Mouse (Mus musculus) intestine, embryonic 14.5 days (tissue): ENCODE measurements around the gene Cd1d1. TPM values are rescaled to one million over a fixed set of nuclear protein-coding genes. Genes with fewer than 3 reads are reported as not detected.
"Not testable (repeated sequence)": the region's sequence is repeated elsewhere in the genome, so short reads cannot be mapped to it uniquely, and the experiment has no call there.

ENCODE experiments used
- ATAC-seq: fragments of 200-750 bp; cut with Nextera tagmentation; replicated peaks from 2 replicates; pipeline ENCODE4 v1.8.0; 2017; ENCODE audit warnings: low read depth, moderate number of reproducible peaks, moderate TSS enrichment, moderate library complexity; ENCODE audit not compliant: low FRiP score, low TSS enrichment
- DNase-seq: peaks from one replicate; pipeline ENCODE4 v3.0.0-alpha.2; 2018; ENCODE audit warnings: low spot score
- H3K27ac ChIP-seq: fragments of 300-500 bp; sonication (generic); 2 replicates; pipeline ENCODE4 v1.5.1; 2014; ENCODE audit warnings: low read depth, mild to moderate bottlenecking, control low read depth
- H3K27me3 ChIP-seq: fragments of 300-500 bp; sonication (generic); replicated peaks from 2 replicates; pipeline ENCODE4 v1.6.1; 2014; ENCODE audit warnings: low read length, control low read depth; ENCODE audit not compliant: control insufficient read depth, insufficient read depth
- H3K36me3 ChIP-seq: fragments of 300-500 bp; sonication (generic); 2 replicates; pipeline ENCODE4 v1.6.1; 2014; ENCODE audit warnings: low read length, control low read depth; ENCODE audit not compliant: control insufficient read depth, insufficient read depth
- H3K4me1 ChIP-seq: fragments of 300-500 bp; sonication (generic); replicated peaks from 2 replicates; pipeline ENCODE4 v1.6.1; 2014; ENCODE audit warnings: low read length, control low read depth, mixed read lengths; ENCODE audit not compliant: control insufficient read depth, insufficient read depth
- H3K4me2 ChIP-seq: fragments of 300-500 bp; sonication (generic); 2 replicates; pipeline ENCODE4 v1.6.1; 2014; ENCODE audit warnings: low read length
- H3K4me3 ChIP-seq: fragments of 300-500 bp; sonication (generic); 2 replicates; pipeline ENCODE4 v1.5.1; 2014; ENCODE audit warnings: low read depth, low read length, control low read depth, mixed read lengths
- H3K9ac ChIP-seq: fragments of 300-500 bp; sonication (generic); 2 replicates; pipeline ENCODE4 v1.6.1; 2014; ENCODE audit warnings: mild to moderate bottlenecking, low read length
- H3K9me3 ChIP-seq: fragments of 300-500 bp; sonication (generic); 2 replicates; pipeline ENCODE4 v1.6.1; 2016; ENCODE audit warnings: low read length, control low read depth; ENCODE audit not compliant: control insufficient read depth
- WGBS: fragments of 180-500 bp; shearing (Covaris S2); extraction: QIAGEN DNeasy Blood & Tissue Kit; methylation state at CpG from one replicate; pipeline ENCODE4 v1.1.7; 2014; 5-methylcytosine and 5-hydroxymethylcytosine counted together
- polyA plus RNA-seq: library from polyadenylated mRNA; unstranded; fragments of >200 nt; fragmentation: Nextera tagmentation; extraction: Ambion mirVana; gene quantifications from 2 replicates; pipeline ENCODE4 v1.2.1, GENCODE M21; 2014

The Cd1d1 gene
- polyA plus RNA-seq, 1 experiment from 2014 or later = 40.8 TPM

GRCm38 (mm10) chr3:87015931-87016330 lies 16.7 kb upstream of the Cd1d1 start:
- ATAC-seq (no peak), DNase-seq (no peak)
- no peak overlapping the region for H3K4me3 ChIP-seq
- no peak overlapping the region for H3K27ac ChIP-seq
- H3K27me3 ChIP-seq = no peaks in the 10 kb centered on the region
- H3K4me1 ChIP-seq = no peaks in the 10 kb centered on the region
- 60% methylated on average over 4 of the region's 4 CpGs for WGBS
- H3K36me3 ChIP-seq = no peaks in the 10 kb centered on the region
- H3K9me3 ChIP-seq = no peaks in the 10 kb centered on the region
- H3K9ac ChIP-seq = no peak overlapping the region
- no peak overlapping the region for H3K4me2 ChIP-seq

- not testable (repeated sequence) for H3K27ac ChIP-seq, H3K27me3 ChIP-seq, H3K9ac ChIP-seq, H3K4me1 ChIP-seq, H3K4me2 ChIP-seq, H3K4me3 ChIP-seq, ATAC-seq, H3K9me3 ChIP-seq, DNase-seq, H3K36me3 ChIP-seq
- WGBS = 89% methylated on average over 3 of the region's 3 CpGs
These were observed 13.2 kb upstream of the Cd1d1 start for GRCm38 (mm10) chr3:87012406-87012805.

GRCm38 (mm10) chr3:87008281-87008680 lies 9.0 kb upstream of the Cd1d1 start:
- not testable (repeated sequence) for H3K27me3 ChIP-seq, ATAC-seq
- WGBS = 78% methylated on average over 1 of the region's 1 CpGs

GRCm38 (mm10) chr3:87000676-87001075 lies 1.4 kb upstream of the Cd1d1 start:
- 31% methylated on average over 4 of the region's 4 CpGs for WGBS
- Histone ChIP-seq H3K4me2 (no peak overlapping the region), H3K4me3 (no peak overlapping the region), H3K9ac (no peak overlapping the region), H3K9me3 (no peaks in the 10 kb centered on the region), H3K27me3 (no peaks in the 10 kb centered on the region), H3K36me3 (no peaks in the 10 kb centered on the region), H3K27ac (no peak overlapping the region), H3K4me1 (peaks cover 7% of the 10 kb centered on the region)
- no peak for DNase-seq
- ATAC-seq = no peak

More at GRCm38 (mm10) chr3:87008281-87008680, 9.0 kb upstream of the Cd1d1 start:
- not testable (repeated sequence) for H3K27ac ChIP-seq, H3K4me1 ChIP-seq, H3K36me3 ChIP-seq, DNase-seq, H3K4me2 ChIP-seq, H3K9me3 ChIP-seq, H3K9ac ChIP-seq, H3K4me3 ChIP-seq

GRCm38 (mm10) chr3:87000051-87000450 lies 810 bp upstream of the Cd1d1 start:
- Histone ChIP-seq H3K9ac (no peak overlapping the region), H3K4me3 (no peak overlapping the region), H3K36me3 (no peaks in the 10 kb centered on the region), H3K27ac (no peak overlapping the region), H3K4me2 (no peak overlapping the region), H3K9me3 (no peaks in the 10 kb centered on the region), H3K27me3 (no peaks in the 10 kb centered on the region), H3K4me1 (peaks cover 7% of the 10 kb centered on the region)
- ATAC-seq (no peak), DNase-seq (no peak)
- WGBS = 90% methylated on average over 12 of the region's 12 CpGs

- not testable (repeated sequence) for H3K9me3 ChIP-seq, H3K36me3 ChIP-seq, H3K4me1 ChIP-seq, H3K27me3 ChIP-seq
- Histone ChIP-seq H3K4me2 (peak overlapping the region; percentile 55), H3K27ac (peak overlapping the region; percentile 92), H3K9ac (peak overlapping the region; percentile 68), H3K4me3 (peak overlapping the region; percentile 55)
- ATAC-seq (peak; percentile 96), DNase-seq (peak; percentile 94)
- WGBS = 4% methylated on average over 23 of the region's 24 CpGs
These were observed 517 bp downstream of the Cd1d1 start for GRCm38 (mm10) chr3:86998433-86999414.

- H3K4me1 ChIP-seq = peaks cover 7% of the 10 kb centered on the region
- ATAC-seq (no peak), DNase-seq (no peak)
- no peak overlapping the region for H3K4me3 ChIP-seq
- no peak overlapping the region for H3K9ac ChIP-seq
- WGBS = 80% methylated on average over 4 of the region's 4 CpGs
- H3K36me3 ChIP-seq = no peaks in the 10 kb centered on the region
- H3K27me3 ChIP-seq = no peaks in the 10 kb centered on the region
- H3K27ac ChIP-seq = no peak overlapping the region
- no peak overlapping the region for H3K4me2 ChIP-seq
- no peaks in the 10 kb centered on the region for H3K9me3 ChIP-seq
These were observed 3.1 kb downstream of the Cd1d1 start for GRCm38 (mm10) chr3:86996111-86996510.

- Histone ChIP-seq H3K4me1 (peaks cover 7% of the 10 kb centered on the region), H3K36me3 (no peaks in the 10 kb centered on the region), H3K27ac (no peak overlapping the region), H3K27me3 (no peaks in the 10 kb centered on the region), H3K4me2 (no peak overlapping the region), H3K9me3 (no peaks in the 10 kb centered on the region), H3K9ac (no peak overlapping the region), H3K4me3 (no peak overlapping the region)
- ATAC-seq (no peak), DNase-seq (no peak)
- 61% methylated on average over 1 of the region's 1 CpGs for WGBS
These were observed 3.9 kb downstream of the Cd1d1 start for GRCm38 (mm10) chr3:86995381-86995780.

- H3K4me1 ChIP-seq, H3K27ac ChIP-seq, ATAC-seq, H3K36me3 ChIP-seq, H3K9me3 ChIP-seq, H3K27me3 ChIP-seq, DNase-seq: not testable (repeated sequence)
- peak overlapping the region; percentile 46 for H3K4me2 ChIP-seq
- H3K4me3 ChIP-seq = peak overlapping the region; percentile 35
- H3K9ac ChIP-seq = peak overlapping the region; percentile 48
- 35% methylated on average over 5 of the region's 6 CpGs for WGBS
These were observed 12.3 kb downstream of the Cd1d1 start for GRCm38 (mm10) chr3:86986969-86987368.
